Mouse (Mus musculus): ENCODE results near the gene Lyrm9. TPM values are rescaled to one million over a fixed set of nuclear protein-coding genes. Genes with fewer than 3 reads are reported as not detected.

The Lyrm9 gene
- polyA plus RNA-seq, 1 experiment = 5.1 TPM

DNA sequence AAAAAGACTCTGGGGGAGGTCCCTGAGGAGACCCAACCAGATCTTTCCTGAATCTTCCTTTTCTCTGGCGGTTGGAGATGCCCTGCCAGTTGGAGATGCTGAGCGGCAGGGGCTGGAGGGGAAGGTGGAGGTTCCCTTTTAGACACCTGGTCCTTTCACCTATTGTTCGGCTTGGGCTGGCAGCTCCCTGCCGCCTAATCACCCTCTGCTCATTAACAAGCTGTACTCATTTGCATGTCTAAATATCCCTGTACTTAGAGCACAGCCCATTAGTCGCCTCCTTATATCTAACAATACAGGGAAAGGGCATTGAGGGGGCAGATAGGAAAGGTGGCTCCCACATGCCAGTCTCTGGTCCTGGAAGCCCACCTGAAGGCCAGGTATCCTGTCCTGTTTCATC lies 34.3 kb upstream of the Lyrm9 start:
- TF ChIP-seq CTCF (IDR thresholded peaks at IDR 0.05; ENCODE audit: low read depth, low read length) (no peak), POLR2A (IDR thresholded peaks at IDR 0.05; ENCODE audit: borderline replicate concordance, low read depth, low read length) (no peak)
- Histone ChIP-seq H3K27ac (ENCODE audit: insufficient read depth, low read depth, low read length) (peak overlapping the region; percentile 59), H3K4me1 (ENCODE audit: control insufficient read depth, insufficient read depth, low read length) (peaks cover 19% of the 10 kb centered on the region), H3K4me3 (ENCODE audit: insufficient read depth, low read length) (peak overlapping the region; percentile 22)

DNA sequence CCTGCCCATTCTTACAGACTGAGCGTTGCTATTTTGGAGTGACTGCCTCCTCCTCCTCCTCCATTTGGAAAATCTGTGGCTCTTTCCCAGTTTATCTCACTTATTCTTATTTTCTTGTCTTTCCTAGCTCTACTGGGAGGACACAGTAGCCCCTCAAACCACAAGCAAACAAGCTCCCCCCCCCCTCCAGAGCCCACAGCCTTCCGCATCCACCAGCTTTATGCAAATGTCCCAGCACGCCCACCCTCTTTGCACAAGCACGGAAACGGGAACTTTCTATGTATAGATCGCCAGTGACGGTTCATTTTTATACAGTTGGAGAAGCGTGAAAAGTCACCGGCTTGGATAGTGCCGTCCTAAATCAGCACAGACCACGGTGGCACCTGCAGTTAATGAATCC lies 33.9 kb upstream of the Lyrm9 start:
- TF ChIP-seq POLR2A (IDR thresholded peaks at IDR 0.05; ENCODE audit: borderline replicate concordance, low read depth, low read length) = no peak
- no peak for TF ChIP-seq CTCF (IDR thresholded peaks at IDR 0.05; ENCODE audit: low read depth, low read length)
- Histone ChIP-seq H3K4me1 (ENCODE audit: control insufficient read depth, insufficient read depth, low read length) (peaks cover 19% of the 10 kb centered on the region), H3K27ac (ENCODE audit: insufficient read depth, low read depth, low read length) (peak overlapping the region; percentile 59), H3K4me3 (ENCODE audit: insufficient read depth, low read length) (peak overlapping the region; percentile 22)

DNA sequence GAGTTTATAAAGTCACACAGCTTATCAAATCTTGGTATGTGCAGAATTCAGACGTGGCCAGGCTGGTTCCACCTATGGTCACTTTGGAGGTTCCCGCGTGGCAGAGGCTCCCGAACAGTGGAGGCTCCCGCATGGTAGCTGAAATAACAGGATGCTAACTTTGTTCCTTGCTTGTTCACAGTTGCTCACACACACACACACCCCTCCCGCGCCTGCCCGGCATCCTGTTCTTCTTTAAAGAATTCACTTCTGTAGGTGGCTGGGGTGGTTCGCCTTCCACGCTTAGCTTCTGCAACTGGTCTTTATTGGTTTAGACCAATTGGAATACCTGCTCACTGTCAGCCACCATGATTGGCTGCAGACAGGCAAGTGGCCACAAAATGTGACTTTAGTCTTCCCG lies 33.3 kb upstream of the Lyrm9 start:
- H3K4me1 ChIP-seq (ENCODE audit: control insufficient read depth, insufficient read depth, low read length) = peaks cover 19% of the 10 kb centered on the region
- H3K27ac ChIP-seq (ENCODE audit: insufficient read depth, low read depth, low read length) = no peak overlapping the region
- no peak for TF ChIP-seq POLR2A (IDR thresholded peaks at IDR 0.05; ENCODE audit: borderline replicate concordance, low read depth, low read length)
- TF ChIP-seq CTCF (IDR thresholded peaks at IDR 0.05; ENCODE audit: low read depth, low read length) = no peak
- H3K4me3 ChIP-seq (ENCODE audit: insufficient read depth, low read length) = peak overlapping the region; percentile 22

DNA sequence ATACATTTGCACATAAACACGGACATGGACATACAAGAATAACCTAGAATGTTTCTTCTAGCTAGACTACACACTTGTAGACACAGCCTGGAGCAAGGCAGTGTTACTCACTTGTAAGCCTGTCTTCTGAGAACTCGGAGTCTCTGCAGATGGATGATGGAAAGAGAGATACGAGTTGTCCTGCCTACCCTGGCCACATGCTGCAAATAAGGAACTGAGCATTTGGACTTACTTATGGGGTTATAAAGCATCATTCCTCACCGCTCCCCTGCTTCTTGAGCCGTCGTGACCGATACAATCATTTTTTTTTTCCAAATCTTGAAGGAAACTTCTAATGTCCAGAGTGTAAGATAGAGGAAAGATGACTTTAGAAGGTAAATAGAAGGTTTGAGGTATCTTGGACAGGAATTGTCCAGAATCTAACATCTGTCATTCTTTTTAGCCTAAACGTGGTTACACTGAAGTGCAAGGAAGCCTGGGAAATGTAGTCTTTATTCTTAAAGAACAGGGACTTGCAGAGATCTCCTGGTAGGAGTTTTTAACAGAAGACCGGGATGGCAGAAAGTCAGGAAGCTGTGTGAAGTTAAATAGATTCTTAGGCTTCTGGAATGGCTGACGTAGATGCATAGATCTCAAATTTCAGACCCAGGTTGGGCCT lies 30.2 kb upstream of the Lyrm9 start:
- no peak overlapping the region for H3K4me3 ChIP-seq (ENCODE audit: insufficient read depth, low read length)

DNA sequence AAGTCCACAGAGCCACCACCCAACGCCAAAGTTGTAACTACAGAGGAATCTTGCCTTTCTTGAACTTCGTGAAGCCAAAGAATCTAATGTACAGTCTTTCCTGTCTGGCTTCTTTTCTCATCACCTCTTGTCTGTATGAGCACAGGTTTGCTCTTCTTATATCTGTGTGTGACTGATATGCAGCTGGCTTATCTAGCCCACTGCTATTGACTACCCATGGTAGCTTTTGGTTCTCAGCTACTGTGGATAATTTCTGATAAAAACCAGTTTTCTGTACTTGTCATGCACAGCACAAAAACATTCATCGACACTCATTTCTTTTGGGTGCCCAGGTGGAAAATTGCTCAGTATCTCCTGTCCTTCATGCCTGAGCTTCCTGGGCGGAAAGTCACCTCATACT lies 25.3 kb upstream of the Lyrm9 start:
- Histone ChIP-seq H3K4me3 (ENCODE audit: insufficient read depth, low read length) (no peak overlapping the region), H3K27ac (ENCODE audit: insufficient read depth, low read depth, low read length) (no peak overlapping the region), H3K4me1 (ENCODE audit: control insufficient read depth, insufficient read depth, low read length) (peaks cover 25% of the 10 kb centered on the region)
- TF ChIP-seq POLR2A (IDR thresholded peaks at IDR 0.05; ENCODE audit: borderline replicate concordance, low read depth, low read length) = no peak
- no peak for TF ChIP-seq CTCF (IDR thresholded peaks at IDR 0.05; ENCODE audit: low read depth, low read length)

More for the DNA sequence above, 30.2 kb upstream of the Lyrm9 start:
- Histone ChIP-seq H3K27ac (ENCODE audit: insufficient read depth, low read depth, low read length) (no peak overlapping the region), H3K4me1 (ENCODE audit: control insufficient read depth, insufficient read depth, low read length) (peaks cover 14% of the 10 kb centered on the region)
- TF ChIP-seq POLR2A (IDR thresholded peaks at IDR 0.05; ENCODE audit: borderline replicate concordance, low read depth, low read length) = no peak
- TF ChIP-seq CTCF (IDR thresholded peaks at IDR 0.05; ENCODE audit: low read depth, low read length) = no peak

DNA sequence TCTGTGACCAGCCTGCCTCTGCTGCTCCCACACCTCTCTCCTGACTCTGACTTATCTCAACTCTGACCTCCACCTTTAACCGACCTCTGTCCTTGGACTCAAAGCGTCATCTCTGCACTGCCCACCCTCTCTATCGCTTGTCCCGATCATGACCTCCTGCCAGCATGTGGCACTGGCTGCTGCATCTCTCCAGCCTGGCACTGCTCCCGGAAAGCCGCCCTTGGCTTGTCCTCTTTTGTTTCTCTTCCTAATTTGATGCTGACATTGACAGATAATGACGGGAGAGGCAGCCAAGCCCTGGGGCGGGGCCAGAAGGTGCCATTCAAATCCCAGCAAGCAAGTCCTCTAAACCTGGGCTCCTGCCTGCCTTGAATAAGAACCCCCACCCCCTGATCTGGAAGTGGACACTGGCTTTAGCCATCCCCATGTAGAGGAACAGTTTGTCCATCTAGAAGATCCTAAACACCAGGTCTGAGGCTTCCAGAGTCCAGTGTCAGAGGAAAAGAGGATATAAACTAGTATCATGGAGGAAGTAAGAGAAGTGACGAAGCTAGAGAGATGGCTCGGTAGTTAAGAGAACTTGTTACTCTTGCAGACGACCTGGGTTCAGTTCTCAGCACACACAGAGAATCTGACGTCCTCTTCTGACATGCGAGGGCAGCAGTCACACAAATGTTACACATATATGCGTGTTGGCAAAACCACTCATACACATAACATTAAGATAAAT lies 22.6 kb upstream of the Lyrm9 start:
- H3K27ac ChIP-seq (ENCODE audit: insufficient read depth, low read depth, low read length) = peak overlapping the region; percentile 74
- no peak overlapping the region for H3K4me3 ChIP-seq (ENCODE audit: insufficient read depth, low read length)
- no peak for TF ChIP-seq CTCF (IDR thresholded peaks at IDR 0.05; ENCODE audit: low read depth, low read length)
- TF ChIP-seq POLR2A (IDR thresholded peaks at IDR 0.05; ENCODE audit: borderline replicate concordance, low read depth, low read length) = no peak
- H3K4me1 ChIP-seq (ENCODE audit: control insufficient read depth, insufficient read depth, low read length) = peaks cover 41% of the 10 kb centered on the region

DNA sequence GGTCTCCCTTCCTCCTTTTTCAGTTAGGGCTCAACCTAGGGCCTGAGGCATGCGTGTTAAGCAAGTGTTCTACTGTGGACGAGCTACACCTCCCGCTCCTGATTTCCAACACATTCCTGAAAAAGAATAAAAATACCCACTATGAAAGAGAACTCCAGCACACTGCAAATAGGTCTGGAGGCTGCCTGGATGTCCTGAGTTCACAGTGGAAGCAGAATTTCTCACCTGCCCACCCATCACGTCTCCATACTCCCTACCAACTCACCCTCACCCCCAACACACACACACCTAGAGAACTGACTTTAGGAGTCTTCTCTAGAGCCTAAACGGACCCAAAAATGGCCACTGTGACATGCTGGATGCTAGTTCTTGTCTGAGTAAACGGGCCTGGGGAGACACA lies 21.8 kb upstream of the Lyrm9 start:
- Histone ChIP-seq H3K27ac (ENCODE audit: insufficient read depth, low read depth, low read length) (peak overlapping the region; percentile 74; the same call in 1 of the 2 replicates), H3K4me1 (ENCODE audit: control insufficient read depth, insufficient read depth, low read length) (peaks cover 41% of the 10 kb centered on the region), H3K4me3 (ENCODE audit: insufficient read depth, low read length) (no peak overlapping the region)
- TF ChIP-seq POLR2A (IDR thresholded peaks at IDR 0.05; ENCODE audit: borderline replicate concordance, low read depth, low read length) (no peak), CTCF (IDR thresholded peaks at IDR 0.05; ENCODE audit: low read depth, low read length) (no peak)

DNA sequence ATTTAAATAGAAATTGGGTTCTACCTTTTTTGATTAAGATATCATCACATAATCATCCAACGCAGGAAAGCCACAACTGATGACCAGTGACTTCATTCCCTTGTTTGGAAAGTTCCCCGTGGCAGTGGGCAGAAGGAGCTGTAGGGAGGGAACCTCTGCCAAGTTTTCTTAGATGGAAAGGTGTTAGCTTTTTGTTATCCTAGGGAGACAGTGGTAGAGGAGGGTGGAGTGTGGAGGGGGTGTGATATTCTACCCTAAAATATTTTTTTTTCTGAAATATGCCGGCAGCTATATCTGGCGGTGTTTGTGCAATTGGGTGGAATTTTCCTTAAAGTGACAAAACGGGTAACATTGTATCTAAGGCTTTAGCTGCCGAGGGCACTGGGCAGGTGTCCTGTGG lies 21.2 kb upstream of the Lyrm9 start:
- Histone ChIP-seq H3K4me3 (ENCODE audit: insufficient read depth, low read length) (no peak overlapping the region), H3K4me1 (ENCODE audit: control insufficient read depth, insufficient read depth, low read length) (peaks cover 43% of the 10 kb centered on the region), H3K27ac (ENCODE audit: insufficient read depth, low read depth, low read length) (no peak overlapping the region)
- TF ChIP-seq POLR2A (IDR thresholded peaks at IDR 0.05; ENCODE audit: borderline replicate concordance, low read depth, low read length) = no peak
- TF ChIP-seq CTCF (IDR thresholded peaks at IDR 0.05; ENCODE audit: low read depth, low read length) = no peak

DNA sequence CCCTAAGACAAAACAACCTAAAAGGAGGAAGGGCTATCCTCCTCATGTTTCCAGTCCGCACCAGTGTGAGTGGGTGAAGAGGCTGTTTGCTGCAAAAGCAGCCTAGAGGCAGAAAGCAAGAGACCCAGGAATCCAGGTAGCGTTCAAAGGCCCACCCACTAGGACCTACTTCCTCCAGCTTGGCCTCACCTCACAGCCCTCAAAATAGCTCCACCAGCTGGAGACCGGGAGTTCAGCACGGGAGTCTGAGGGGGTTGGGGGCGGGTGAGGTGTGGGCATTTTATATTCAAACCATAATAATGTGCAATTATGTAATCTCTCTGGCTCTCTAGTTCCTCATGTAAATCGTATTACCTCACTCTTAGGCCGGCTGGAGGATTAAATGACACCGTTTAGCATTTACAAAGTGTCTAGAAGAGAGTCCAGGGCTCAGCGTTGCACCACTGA lies 20.7 kb upstream of the Lyrm9 start:
- no peak for TF ChIP-seq CTCF (IDR thresholded peaks at IDR 0.05; ENCODE audit: low read depth, low read length)
- TF ChIP-seq POLR2A (IDR thresholded peaks at IDR 0.05; ENCODE audit: borderline replicate concordance, low read depth, low read length) = no peak
- Histone ChIP-seq H3K27ac (ENCODE audit: insufficient read depth, low read depth, low read length) (no peak overlapping the region), H3K4me1 (ENCODE audit: control insufficient read depth, insufficient read depth, low read length) (peaks cover 43% of the 10 kb centered on the region), H3K4me3 (ENCODE audit: insufficient read depth, low read length) (no peak overlapping the region)

Measured in bone marrow macrophage, adult 2 months (primary cell).